Mouse (Mus musculus): ENCODE measurements around the gene Dhrs3. TPM values are rescaled to one million over a fixed set of nuclear protein-coding genes. Genes with fewer than 3 reads are reported as not detected.

Gene Dhrs3
- polyA plus RNA-seq, 1 experiment from 2014 or later, result 42.9 TPM

DNA sequence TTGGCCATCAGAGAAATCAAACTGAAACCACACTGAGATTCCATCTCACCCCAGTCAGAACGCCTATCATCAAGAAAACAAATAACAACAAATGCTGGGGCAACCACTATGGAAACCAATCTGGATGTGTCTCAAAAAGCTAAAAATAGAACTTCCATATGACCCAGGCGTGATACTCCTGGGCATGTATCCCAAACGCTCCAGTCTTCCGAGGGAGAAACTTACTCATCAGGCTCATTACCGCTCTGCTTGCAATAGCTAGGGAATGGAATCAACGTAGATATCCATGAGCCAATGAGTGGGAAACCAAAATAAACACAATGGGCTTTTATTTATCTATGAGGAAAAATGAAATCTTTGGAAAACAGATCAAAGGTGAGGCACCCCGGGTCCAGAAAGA, 59.2 kb downstream of the Dhrs3 start:
- peaks cover 21% of the 10 kb centered on the region for H3K4me1 ChIP-seq (replicated peaks; ENCODE audit: control insufficient read depth, insufficient read depth, low read length)
- no peak overlapping the region for H3K4me2 ChIP-seq
- H3K36me3 ChIP-seq (ENCODE audit: control insufficient read depth, insufficient read depth, low read length), result no peaks in the 10 kb centered on the region
- no peaks in the 10 kb centered on the region for H3K27me3 ChIP-seq (replicated peaks; ENCODE audit: control insufficient read depth, insufficient read depth, low read length)
- ATAC-seq (replicated peaks; ENCODE audit: low FRiP score) (no peak), DNase-seq (ENCODE audit: low spot score) (no peak)
- H3K4me3 ChIP-seq (ENCODE audit: low read depth, low read length), result no peak overlapping the region
- no peak overlapping the region for H3K9ac ChIP-seq (ENCODE audit: low read depth, low read length)
- WGBS, result 84% methylated on average over 7 of the region's 7 CpGs
- no peak overlapping the region for H3K27ac ChIP-seq (ENCODE audit: low read depth, low read length)
- no peaks in the 10 kb centered on the region for H3K9me3 ChIP-seq (ENCODE audit: control insufficient read depth, low read length)

DNA sequence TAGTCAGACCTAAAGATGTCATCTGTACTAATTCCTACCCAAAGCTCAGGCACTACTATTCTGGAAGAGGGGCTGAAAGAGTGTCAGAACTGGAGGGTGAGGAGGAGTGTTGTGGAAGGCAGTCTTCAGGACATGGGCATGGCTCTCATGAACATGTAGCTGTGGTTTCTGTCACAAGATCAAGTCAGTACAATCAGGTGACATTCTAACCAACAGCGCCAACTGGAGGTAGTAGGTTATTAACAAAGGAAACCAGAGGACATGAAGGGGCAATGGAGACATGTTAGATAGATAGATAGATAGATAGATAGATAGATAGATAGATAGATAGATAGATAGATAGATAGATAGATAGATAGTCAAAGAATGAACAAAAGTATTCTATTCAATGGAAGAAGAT, 60.8 kb downstream of the Dhrs3 start:
- DNase-seq (ENCODE audit: low spot score) (no peak), ATAC-seq (replicated peaks; ENCODE audit: low FRiP score) (no peak)
- 89% methylated on average over 1 of the region's 1 CpGs for WGBS
- no peak overlapping the region for H3K9ac ChIP-seq (ENCODE audit: low read depth, low read length)
- H3K27ac ChIP-seq (ENCODE audit: low read depth, low read length), result no peak overlapping the region
- H3K9me3 ChIP-seq (ENCODE audit: control insufficient read depth, low read length), result no peaks in the 10 kb centered on the region
- no peaks in the 10 kb centered on the region for H3K27me3 ChIP-seq (replicated peaks; ENCODE audit: control insufficient read depth, insufficient read depth, low read length)
- H3K4me1 ChIP-seq (replicated peaks; ENCODE audit: control insufficient read depth, insufficient read depth, low read length), result peaks cover 16% of the 10 kb centered on the region
- H3K4me3 ChIP-seq (ENCODE audit: low read depth, low read length), result no peak overlapping the region
- H3K4me2 ChIP-seq, result no peak overlapping the region
- no peaks in the 10 kb centered on the region for H3K36me3 ChIP-seq (ENCODE audit: control insufficient read depth, insufficient read depth, low read length)

- Histone ChIP-seq H3K36me3 (ENCODE audit: control insufficient read depth, insufficient read depth, low read length) (no peaks in the 10 kb centered on the region), H3K4me3 (ENCODE audit: low read depth, low read length) (no peak overlapping the region), H3K4me2 (no peak overlapping the region), H3K9me3 (ENCODE audit: control insufficient read depth, low read length) (no peaks in the 10 kb centered on the region), H3K4me1 (replicated peaks; ENCODE audit: control insufficient read depth, insufficient read depth, low read length) (no peaks in the 10 kb centered on the region), H3K27ac (ENCODE audit: low read depth, low read length) (no peak overlapping the region), H3K9ac (ENCODE audit: low read depth, low read length) (no peak overlapping the region), H3K27me3 (replicated peaks; ENCODE audit: control insufficient read depth, insufficient read depth, low read length) (no peaks in the 10 kb centered on the region)
- ATAC-seq (replicated peaks; ENCODE audit: low FRiP score) (no peak), DNase-seq (ENCODE audit: low spot score) (no peak)
- 74% methylated on average over 1 of the region's 1 CpGs for WGBS
Measured at GRCm38 (mm10) chr4:144955863-144956262, 63.2 kb downstream of the Dhrs3 start.

- no peaks in the 10 kb centered on the region for H3K27me3 ChIP-seq (replicated peaks; ENCODE audit: control insufficient read depth, insufficient read depth, low read length)
- H3K27ac ChIP-seq (ENCODE audit: low read depth, low read length), result no peak overlapping the region
- 33% methylated on average over 1 of the region's 1 CpGs for WGBS
Measured at GRCm38 (mm10) chr4:144956293-144956692, 63.7 kb downstream of the Dhrs3 start.

GRCm38 (mm10) chr4:144957186-144957585, 64.6 kb downstream of the Dhrs3 start:
- Histone ChIP-seq H3K27ac (ENCODE audit: low read depth, low read length) (no peak overlapping the region), H3K9ac (ENCODE audit: low read depth, low read length) (no peak overlapping the region), H3K9me3 (ENCODE audit: control insufficient read depth, low read length) (no peaks in the 10 kb centered on the region), H3K4me3 (ENCODE audit: low read depth, low read length) (no peak overlapping the region), H3K4me2 (no peak overlapping the region), H3K27me3 (replicated peaks; ENCODE audit: control insufficient read depth, insufficient read depth, low read length) (no peaks in the 10 kb centered on the region), H3K36me3 (ENCODE audit: control insufficient read depth, insufficient read depth, low read length) (no peaks in the 10 kb centered on the region), H3K4me1 (replicated peaks; ENCODE audit: control insufficient read depth, insufficient read depth, low read length) (no peaks in the 10 kb centered on the region)
- ATAC-seq (replicated peaks; ENCODE audit: low FRiP score) (no peak), DNase-seq (ENCODE audit: low spot score) (no peak)
- WGBS, result 74% methylated on average over 4 of the region's 4 CpGs

More at GRCm38 (mm10) chr4:144956293-144956692, 63.7 kb downstream of the Dhrs3 start:
- no peak for ATAC-seq (replicated peaks; ENCODE audit: low FRiP score)
- DNase-seq (ENCODE audit: low spot score), result no peak
- Histone ChIP-seq H3K4me1 (replicated peaks; ENCODE audit: control insufficient read depth, insufficient read depth, low read length) (no peaks in the 10 kb centered on the region), H3K4me3 (ENCODE audit: low read depth, low read length) (no peak overlapping the region), H3K9ac (ENCODE audit: low read depth, low read length) (no peak overlapping the region), H3K4me2 (no peak overlapping the region), H3K9me3 (ENCODE audit: control insufficient read depth, low read length) (no peaks in the 10 kb centered on the region), H3K36me3 (ENCODE audit: control insufficient read depth, insufficient read depth, low read length) (no peaks in the 10 kb centered on the region)

DNA sequence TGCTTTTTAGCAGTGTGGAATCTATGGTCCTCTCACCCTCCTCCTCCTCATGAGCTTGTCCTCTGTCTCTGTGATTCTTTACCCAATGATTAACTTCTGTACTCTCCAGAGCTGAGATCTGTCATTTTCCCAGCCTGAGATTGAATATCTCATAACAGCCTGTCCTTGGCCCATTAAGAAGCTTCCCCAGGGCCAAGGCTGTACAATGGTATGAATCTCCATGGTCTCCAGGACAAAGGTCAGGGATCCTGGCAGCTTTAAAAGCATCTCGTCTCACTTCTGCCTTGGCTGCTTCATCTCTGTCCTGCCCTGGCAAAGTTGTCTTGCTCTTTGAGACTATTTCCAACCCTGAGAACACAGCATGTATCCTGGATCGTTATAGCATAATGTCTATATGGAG, 65.1 kb downstream of the Dhrs3 start:
- DNase-seq (ENCODE audit: low spot score), result no peak
- Histone ChIP-seq H3K27me3 (replicated peaks; ENCODE audit: control insufficient read depth, insufficient read depth, low read length) (no peaks in the 10 kb centered on the region), H3K9ac (ENCODE audit: low read depth, low read length) (no peak overlapping the region), H3K4me2 (no peak overlapping the region), H3K27ac (ENCODE audit: low read depth, low read length) (no peak overlapping the region), H3K4me1 (replicated peaks; ENCODE audit: control insufficient read depth, insufficient read depth, low read length) (no peaks in the 10 kb centered on the region), H3K9me3 (ENCODE audit: control insufficient read depth, low read length) (no peaks in the 10 kb centered on the region), H3K4me3 (ENCODE audit: low read depth, low read length) (no peak overlapping the region), H3K36me3 (ENCODE audit: control insufficient read depth, insufficient read depth, low read length) (no peaks in the 10 kb centered on the region)
- no peak for ATAC-seq (replicated peaks; ENCODE audit: low FRiP score)
- 78% methylated on average over 2 of the region's 2 CpGs for WGBS

DNA sequence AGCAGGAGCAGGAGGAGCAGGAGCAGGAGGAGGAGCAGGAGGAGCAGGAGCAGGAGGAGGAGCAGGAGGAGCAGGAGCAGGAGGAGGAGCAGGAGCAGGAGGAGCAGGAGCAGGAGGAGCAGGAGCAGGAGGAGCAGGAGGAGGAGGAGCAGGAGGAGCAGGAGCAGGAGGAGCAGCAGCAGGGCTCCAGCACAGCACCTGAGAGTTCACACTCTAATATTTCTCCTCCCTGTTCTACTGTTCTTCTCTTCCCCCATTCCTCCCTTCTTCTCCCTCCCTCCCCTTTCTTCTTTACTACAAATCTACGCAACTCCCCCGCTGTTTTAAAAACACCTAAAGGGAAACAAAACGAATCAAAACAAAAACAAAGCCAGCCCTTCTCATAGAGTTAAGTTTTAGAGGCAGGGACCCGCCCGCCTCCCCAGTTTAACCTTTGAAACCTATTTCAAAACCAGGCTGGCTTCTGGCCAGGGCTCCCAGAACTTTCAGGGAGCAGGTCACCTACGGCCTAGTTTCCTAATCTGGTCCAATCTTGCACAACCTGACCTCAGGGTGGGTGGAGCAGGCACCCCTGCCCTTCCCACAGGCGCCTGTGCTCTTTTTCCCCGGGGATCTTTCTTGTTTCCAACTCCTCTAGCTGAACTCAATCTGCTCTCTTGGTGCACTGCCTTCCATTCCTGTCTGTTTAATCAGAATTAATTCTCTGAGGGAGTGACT, 67.7 kb downstream of the Dhrs3 start:
- 61% methylated on average over 8 of the region's 8 CpGs for WGBS
- no peaks in the 10 kb centered on the region for H3K27me3 ChIP-seq (replicated peaks; ENCODE audit: control insufficient read depth, insufficient read depth, low read length)
- peak; percentile 51 for DNase-seq (ENCODE audit: low spot score)

GRCm38 (mm10) chr4:144961232-144961631, 68.6 kb downstream of the Dhrs3 start:
- H3K9me3 ChIP-seq (ENCODE audit: control insufficient read depth, low read length), result no peaks in the 10 kb centered on the region
- H3K4me3 ChIP-seq (ENCODE audit: low read depth, low read length), result no peak overlapping the region
- 90% methylated on average over 4 of the region's 4 CpGs for WGBS
- no peaks in the 10 kb centered on the region for H3K27me3 ChIP-seq (replicated peaks; ENCODE audit: control insufficient read depth, insufficient read depth, low read length)
- no peaks in the 10 kb centered on the region; the same call in 1 of the 2 replicates for H3K4me1 ChIP-seq (replicated peaks; ENCODE audit: control insufficient read depth, insufficient read depth, low read length)
- H3K36me3 ChIP-seq (ENCODE audit: control insufficient read depth, insufficient read depth, low read length), result no peaks in the 10 kb centered on the region
- H3K27ac ChIP-seq (ENCODE audit: low read depth, low read length), result peak overlapping the region; percentile 2; the same call in 1 of the 2 replicates
- DNase-seq (ENCODE audit: low spot score), result no peak
- no peak for ATAC-seq (replicated peaks; ENCODE audit: low FRiP score)
- no peak overlapping the region; the same call in 1 of the 2 replicates for H3K4me2 ChIP-seq
- no peak overlapping the region for H3K9ac ChIP-seq (ENCODE audit: low read depth, low read length)

More for the DNA sequence above, 67.7 kb downstream of the Dhrs3 start:
- Histone ChIP-seq H3K9me3 (ENCODE audit: control insufficient read depth, low read length) (no peaks in the 10 kb centered on the region), H3K4me3 (ENCODE audit: low read depth, low read length) (no peak overlapping the region), H3K9ac (ENCODE audit: low read depth, low read length) (no peak overlapping the region), H3K4me1 (replicated peaks; ENCODE audit: control insufficient read depth, insufficient read depth, low read length) (no peaks in the 10 kb centered on the region; the same call in 1 of the 2 replicates), H3K4me2 (no peak overlapping the region), H3K27ac (ENCODE audit: low read depth, low read length) (peak overlapping the region; percentile 6; the same call in 1 of the 2 replicates), H3K36me3 (ENCODE audit: control insufficient read depth, insufficient read depth, low read length) (no peaks in the 10 kb centered on the region)
- ATAC-seq (replicated peaks; ENCODE audit: low FRiP score), result peak; percentile 79

GRCm38 (mm10) chr4:144961696-144962095, 69.1 kb downstream of the Dhrs3 start:
- no peaks in the 10 kb centered on the region; the same call in 1 of the 2 replicates for H3K4me1 ChIP-seq (replicated peaks; ENCODE audit: control insufficient read depth, insufficient read depth, low read length)
- H3K4me3 ChIP-seq (ENCODE audit: low read depth, low read length), result no peak overlapping the region
- no peak overlapping the region for H3K9ac ChIP-seq (ENCODE audit: low read depth, low read length)
- 85% methylated on average over 3 of the region's 3 CpGs for WGBS
- no peaks in the 10 kb centered on the region for H3K27me3 ChIP-seq (replicated peaks; ENCODE audit: control insufficient read depth, insufficient read depth, low read length)
- H3K4me2 ChIP-seq, result no peak overlapping the region; the same call in 1 of the 2 replicates
- H3K27ac ChIP-seq (ENCODE audit: low read depth, low read length), result no peak overlapping the region
- no peaks in the 10 kb centered on the region for H3K9me3 ChIP-seq (ENCODE audit: control insufficient read depth, low read length)
- ATAC-seq (replicated peaks; ENCODE audit: low FRiP score) (no peak), DNase-seq (ENCODE audit: low spot score) (no peak)
- no peaks in the 10 kb centered on the region for H3K36me3 ChIP-seq (ENCODE audit: control insufficient read depth, insufficient read depth, low read length)
